10 mouse cellular contexts compared by ENCODE assay signal in genomic region chr15:32020323-32021008, GRCm38 (mm10).
DNase-seq lines count a peak whose midpoint lies in the region; ATAC-seq lines count a peak whose summit lies in the region.
"Had no signal": no experiment of that assay in that cellular context is flagged by ENCODE, and none has a peak within 500 bp of the region (broad histone marks: within the 10 kb centered on the region; RNA-seq: fewer than 3 reads in every experiment).

No protein-coding gene starts in this region.

- no peaks in the 10 kb centered on the region for H3K36me3 ChIP-seq in megakaryocyte, embryonic 14.5 days (replicated peaks; ENCODE audit: low read length)
- H3K36me3 ChIP-seq in stomach, embryonic 16.5 days (ENCODE audit: control insufficient read depth, insufficient read depth, low read length), result no peaks in the 10 kb centered on the region
- H3K36me3 ChIP-seq: limb, embryonic 15.5 days had no signal

- peak overlapping the region; percentile 88 for H3K4me3 ChIP-seq in megakaryocyte, embryonic 14.5 days (replicated peaks)
- H3K4me3 ChIP-seq in stomach, embryonic 16.5 days (replicated peaks; ENCODE audit: low read length), result 0 out of 2 replicates have a peak overlapping the region, but pooled peaks have one; percentile 4
- H3K4me3 ChIP-seq: limb, embryonic 15.5 days had no signal

- H3K4me2 ChIP-seq in stomach, embryonic 16.5 days (ENCODE audit: low read depth, low read length), result peak overlapping the region; percentile 32
- H3K4me2 ChIP-seq: hindbrain, embryonic 14.5 days; limb, embryonic 15.5 days had no signal

- 20% methylated on average over 6 of the region's 6 CpGs for WGBS in stomach, embryonic 16.5 days

- no peak for ATAC-seq in megakaryocyte, adult 5-6 weeks (ENCODE audit: poor library complexity, severe bottlenecking)
- peak; percentile 29; the same call in 1 of the 2 replicates for ATAC-seq in stomach, embryonic 16.5 days (ENCODE audit: insufficient read depth, low FRiP score)
- no peak for ATAC-seq in activated CD4-positive, CD25-positive, alpha-beta regulatory T cell, adult 4 months

- DNase-seq in embryo, embryonic 10 days (ENCODE audit: low spot score), result peak; percentile 56
- no peak for DNase-seq in embryo, embryonic 9.5 days (ENCODE audit: extremely low spot score)
- DNase-seq in kidney, postnatal 25 days, result peak; percentile 21 to 37
- no peak for DNase-seq in cerebellum, adult 11 months

- H3K27ac ChIP-seq in stomach, embryonic 16.5 days (ENCODE audit: low read length), result no peak overlapping the region
- H3K27ac ChIP-seq: hindbrain, embryonic 14.5 days; limb, embryonic 15.5 days had no signal

- H3K9ac ChIP-seq in stomach, embryonic 16.5 days (ENCODE audit: low read length), result no peak overlapping the region
- H3K9ac ChIP-seq: hindbrain, embryonic 14.5 days; limb, embryonic 15.5 days had no signal

- H3K27me3 ChIP-seq in megakaryocyte, embryonic 14.5 days (replicated peaks), result no peaks in the 10 kb centered on the region
- H3K27me3 ChIP-seq in stomach, embryonic 16.5 days (ENCODE audit: control insufficient read depth, insufficient read depth, low read length), result no peaks in the 10 kb centered on the region
- H3K27me3 ChIP-seq: limb, embryonic 15.5 days had no signal

- peaks cover 4% of the 10 kb centered on the region; the same call in 1 of the 2 replicates for H3K4me1 ChIP-seq in megakaryocyte, embryonic 14.5 days
- H3K4me1 ChIP-seq in stomach, embryonic 16.5 days (ENCODE audit: control insufficient read depth, insufficient read depth, low read length), result peaks cover 3% of the 10 kb centered on the region; the same call in 1 of the 2 replicates
- H3K4me1 ChIP-seq: limb, embryonic 15.5 days had no signal

- H3K9me3 ChIP-seq in megakaryocyte, embryonic 14.5 days, result 0 out of 2 replicates have a peak, but pooled peaks cover 4% of the 10 kb centered on the region
- no peaks in the 10 kb centered on the region for H3K9me3 ChIP-seq in stomach, embryonic 16.5 days (replicated peaks; ENCODE audit: control insufficient read depth, low read length)
- H3K9me3 ChIP-seq: limb, embryonic 15.5 days had no signal

Comparison
In these comparisons a context has a peak if more than half of its experiments do, and no peak if none do; other contexts are left out.
1. DNase-seq: peak in embryo, embryonic 10 days (single experiment) and kidney, postnatal 25 days (2 of 2); none in embryo, embryonic 9.5 days (single experiment) and cerebellum, adult 11 months (single experiment).